Mouse (Mus musculus) large intestine, adult 2 months (tissue): Measurements from ENCODE around the gene Strn3. TPM values are rescaled to one million over a fixed set of nuclear protein-coding genes. Genes with fewer than 3 reads are reported as not detected.
"Not testable (repeated sequence)": the region's sequence is repeated elsewhere in the genome, so short reads cannot be mapped to it uniquely, and the experiment has no call there.

Source experiments
- DNase-seq: peaks from one replicate; pipeline ENCODE4 v3.0.0-alpha.2; 2012; ENCODE audit warnings: low read depth, low spot score
- WGBS: fragments of 180-500 bp; shearing (Covaris S2); methylation state at CpG from one replicate; pipeline ENCODE4 v1.1.7; 2018; 5-methylcytosine and 5-hydroxymethylcytosine counted together
- polyA plus RNA-seq: library from polyadenylated mRNA; depleted of rRNA; stranded (reverse); fragments of >200 nt; gene quantifications from 2 replicates; pipeline ENCODE4 v1.2.3, GENCODE M21; 2012

Strn3 gene
- polyA plus RNA-seq, 1 experiment: 6.5 TPM

DNA sequence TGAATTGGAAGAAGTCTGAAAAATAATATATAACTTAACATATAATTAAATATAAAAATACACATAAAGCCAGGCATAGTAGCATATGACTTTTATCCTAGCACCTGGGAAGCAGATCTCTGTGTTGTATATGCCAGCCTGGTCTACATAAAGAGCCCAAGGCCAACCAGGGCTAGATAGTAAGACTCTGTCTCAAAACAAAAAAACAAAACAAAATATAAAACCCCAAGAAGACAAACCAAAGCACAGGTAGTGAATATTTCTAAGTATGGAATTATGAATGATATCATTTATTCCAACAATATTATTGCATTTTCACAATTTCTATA, 68.4 kb downstream of the Strn3 start:
- no peak for DNase-seq

DNA sequence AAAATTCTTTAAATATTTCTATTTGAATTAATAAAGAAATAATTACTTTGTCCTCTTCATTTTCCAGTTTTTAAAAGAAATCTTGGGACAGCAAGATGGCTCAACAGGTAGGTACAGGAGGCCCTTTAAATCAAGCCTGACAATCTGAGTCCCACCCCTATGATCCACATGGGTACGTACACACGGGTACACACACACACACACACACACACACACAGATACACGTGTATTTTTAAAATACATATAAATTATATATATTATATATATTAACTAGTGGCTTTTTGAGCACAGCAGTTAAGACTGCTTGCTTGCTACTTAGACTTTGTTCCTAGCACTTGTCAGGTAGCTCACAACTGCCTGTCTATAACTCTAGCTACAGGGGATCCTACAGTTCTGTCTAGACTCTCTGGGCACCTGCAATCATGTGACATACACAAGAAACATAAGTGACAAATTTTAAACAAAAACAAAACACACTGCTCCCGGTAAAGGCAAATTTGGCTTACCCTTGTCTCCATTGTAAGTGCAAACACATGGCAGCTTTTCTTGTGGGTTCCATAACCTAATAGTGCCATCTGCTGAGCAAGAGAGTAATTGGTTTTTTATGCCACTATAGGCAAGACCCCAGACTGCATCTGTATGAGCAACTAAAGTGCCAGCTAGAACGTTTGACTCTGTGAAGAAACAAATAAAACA, 68.9 kb downstream of the Strn3 start:
- DNase-seq: no peak
- WGBS: 76% methylated on average over 5 of the region's 5 CpGs

DNA sequence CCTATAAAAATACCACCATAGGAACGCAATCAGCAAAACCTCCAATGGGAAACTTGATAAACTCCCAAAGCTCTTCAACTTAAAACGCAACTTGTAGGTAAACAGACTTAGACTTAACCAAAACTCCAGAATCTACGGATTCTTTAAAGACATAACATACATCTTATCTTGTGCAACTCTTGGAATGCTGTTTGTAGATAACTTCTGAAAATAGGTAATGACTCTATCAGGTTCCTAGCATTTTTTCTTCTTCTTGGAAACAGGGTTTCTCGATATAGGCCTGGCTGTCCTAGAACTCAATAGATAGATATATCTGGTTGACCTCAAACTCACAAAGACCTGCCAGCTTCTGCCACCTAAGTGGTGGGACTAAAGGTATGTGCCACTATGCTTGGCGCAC, 70.5 kb downstream of the Strn3 start:
- DNase-seq: no peak
- WGBS: 90% methylated on average over 5 of the region's 5 CpGs

DNA sequence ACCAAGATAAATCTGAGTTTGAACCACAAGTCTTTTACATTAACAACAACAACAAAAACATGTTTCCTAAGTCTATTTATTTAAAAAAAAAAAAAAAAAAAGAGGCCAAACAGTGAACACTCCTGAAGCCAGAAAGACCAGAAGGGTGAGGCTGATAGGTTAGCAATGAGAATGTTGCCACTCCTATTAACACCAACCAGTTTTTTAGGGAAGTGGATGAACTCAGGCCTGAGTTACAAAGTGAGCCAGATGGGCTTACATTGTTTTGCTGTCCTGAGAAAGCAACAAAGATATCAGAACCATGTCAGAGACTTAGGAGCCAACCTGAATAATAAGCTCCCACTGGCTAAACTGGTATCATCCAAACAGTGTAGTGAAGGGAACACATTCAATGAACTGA, 71.1 kb downstream of the Strn3 start:
- DNase-seq: no peak

DNA sequence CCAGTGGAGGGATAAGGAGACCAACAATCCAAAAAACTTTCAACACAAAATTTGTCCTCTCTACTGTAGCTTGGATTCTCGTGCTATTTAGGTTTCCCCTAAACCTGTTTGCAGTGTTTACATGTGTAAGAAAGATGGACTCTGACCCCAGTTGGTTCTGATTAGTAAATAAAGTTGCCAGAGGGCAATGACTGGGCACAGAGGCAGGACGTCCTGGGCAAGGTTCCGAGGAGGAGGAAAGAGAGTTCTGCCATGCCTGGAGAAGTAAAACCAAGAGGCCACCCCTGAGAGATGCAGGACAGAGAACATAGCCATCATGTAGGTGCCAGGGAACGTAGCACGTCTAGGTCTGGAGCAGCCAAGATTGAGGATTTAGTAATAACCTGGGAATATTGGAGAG, 79.3 kb downstream of the Strn3 start:
- WGBS: 59% methylated on average over 5 of the region's 5 CpGs
- DNase-seq: no peak

DNA sequence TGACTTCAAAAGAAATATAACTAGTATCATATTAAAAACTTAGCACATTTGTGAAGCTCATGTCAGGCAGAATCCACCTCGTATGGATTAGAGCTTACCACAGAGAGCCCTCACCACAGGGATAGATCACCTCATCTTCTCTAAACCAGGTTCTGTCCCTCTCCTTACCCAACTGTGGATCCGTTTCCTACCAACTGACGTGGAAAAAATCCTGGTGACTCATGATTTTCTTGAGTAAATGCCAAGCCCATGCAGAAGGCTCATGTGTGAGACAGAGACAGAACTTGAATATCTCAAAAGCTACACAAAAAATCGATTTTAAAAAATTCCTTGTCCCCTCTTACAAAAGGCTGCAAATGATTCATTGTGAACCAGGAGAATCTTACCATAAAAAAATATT, 85.6 kb downstream of the Strn3 start:
- 83% methylated on average over 4 of the region's 4 CpGs for WGBS
- no peak for DNase-seq

DNA sequence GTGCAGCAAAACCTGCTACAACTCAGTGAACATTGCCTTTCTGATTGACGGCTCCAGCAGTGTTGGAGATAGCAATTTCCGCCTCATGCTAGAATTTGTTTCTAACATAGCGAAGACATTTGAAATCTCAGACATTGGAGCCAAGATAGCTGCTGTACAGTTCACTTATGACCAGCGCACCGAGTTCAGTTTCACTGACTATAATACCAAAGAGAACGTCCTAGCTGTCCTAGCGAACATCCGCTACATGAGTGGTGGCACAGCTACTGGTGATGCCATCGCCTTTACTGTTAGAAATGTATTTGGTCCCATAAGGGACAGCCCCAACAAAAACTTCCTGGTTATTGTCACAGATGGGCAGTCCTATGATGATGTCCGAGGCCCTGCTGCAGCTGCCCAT, 88.4 kb downstream of the Strn3 start:
- DNase-seq: no peak
- WGBS: 96% methylated on average over 10 of the region's 10 CpGs

DNA sequence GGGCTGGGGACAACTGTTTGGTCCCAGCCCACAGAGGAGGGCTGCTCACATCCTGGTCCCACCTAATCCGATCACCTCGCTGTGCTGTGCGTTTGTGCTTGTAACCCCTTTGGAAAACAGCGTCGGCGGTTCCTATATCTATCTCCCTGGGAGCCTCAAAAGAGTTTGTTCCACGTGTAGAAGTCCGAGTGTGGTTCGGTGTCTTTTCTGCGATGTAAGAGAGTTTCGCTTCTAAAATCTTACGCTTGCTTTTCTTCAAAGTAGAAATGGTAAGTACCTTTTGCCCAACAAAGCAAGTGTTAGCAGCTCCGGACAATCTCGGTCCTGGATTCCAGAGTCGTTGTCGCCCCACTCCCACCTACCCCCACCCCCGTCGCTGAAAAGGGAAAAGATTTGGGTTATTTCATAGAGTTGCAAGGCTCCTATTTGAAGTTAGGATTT, 97.6 kb downstream of the Strn3 start:
- no peak for DNase-seq
- WGBS: 3% methylated on average over 18 of the region's 18 CpGs

DNA sequence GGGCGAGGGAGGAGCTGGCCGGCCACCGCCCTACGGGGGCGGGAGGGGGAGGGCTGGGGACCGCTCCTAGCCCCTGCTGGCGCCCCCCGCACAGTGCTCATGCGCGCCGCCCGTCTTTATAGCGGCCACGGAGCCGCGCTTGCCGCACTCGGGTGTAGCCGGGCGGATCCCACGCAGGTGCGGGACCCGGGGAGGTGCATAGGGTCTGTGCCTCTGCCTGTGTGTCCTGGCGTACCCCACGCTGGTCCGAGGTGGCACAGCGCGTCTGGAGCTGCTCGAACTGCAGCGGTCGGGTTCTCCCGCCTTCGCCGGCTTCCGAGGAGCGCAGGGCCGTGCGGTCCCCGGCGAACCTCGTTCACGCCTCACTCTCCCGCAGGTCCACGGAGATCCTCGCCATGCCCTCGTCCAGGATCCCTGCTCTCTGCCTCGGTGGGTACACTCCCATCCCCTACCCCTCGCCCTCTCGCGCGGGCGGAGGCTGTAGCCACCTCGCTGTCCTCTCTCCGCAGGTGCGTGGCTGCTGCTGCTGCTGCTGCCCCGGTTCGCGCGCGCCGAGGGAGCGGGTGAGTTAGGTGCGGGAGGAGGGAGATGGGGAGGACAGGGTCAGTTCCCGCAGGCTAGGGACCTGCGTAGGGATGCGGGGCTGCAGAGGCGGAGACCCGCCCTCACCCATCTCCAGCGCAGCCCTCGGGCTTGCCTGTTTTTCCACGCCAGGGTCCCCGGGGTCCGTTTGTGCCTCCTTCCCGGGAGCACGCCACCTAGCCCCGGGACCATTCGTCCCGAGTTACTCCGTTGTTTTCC, 98.3 kb downstream of the Strn3 start, which contains the start of gene Coch:
Gene Coch (plus strand): TSS at position 113 of the 801 bp plus-strand sequence.
- DNase-seq: no peak
- under 1% methylated on average over 79 of the region's 79 CpGs for WGBS

DNA sequence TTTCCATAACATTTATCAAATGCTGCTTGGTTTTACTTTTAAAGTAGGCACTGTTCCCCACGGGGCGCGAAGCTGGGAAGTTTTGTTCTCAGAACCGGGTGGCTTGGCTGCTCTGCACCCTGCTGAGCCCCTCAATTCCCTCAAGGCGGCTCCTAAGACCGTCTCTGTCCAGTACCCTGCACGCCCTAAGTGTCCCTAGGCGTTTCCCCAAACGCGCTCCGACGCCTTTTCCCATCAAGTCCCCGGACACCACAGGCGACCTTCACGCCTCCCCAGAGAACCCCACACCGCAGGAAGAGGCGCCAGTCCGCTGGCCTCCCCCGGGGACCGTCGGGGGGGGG, 98.8 kb downstream of the Strn3 start:
- WGBS: 1% methylated on average over 21 of the region's 21 CpGs
- no peak for DNase-seq

DNA sequence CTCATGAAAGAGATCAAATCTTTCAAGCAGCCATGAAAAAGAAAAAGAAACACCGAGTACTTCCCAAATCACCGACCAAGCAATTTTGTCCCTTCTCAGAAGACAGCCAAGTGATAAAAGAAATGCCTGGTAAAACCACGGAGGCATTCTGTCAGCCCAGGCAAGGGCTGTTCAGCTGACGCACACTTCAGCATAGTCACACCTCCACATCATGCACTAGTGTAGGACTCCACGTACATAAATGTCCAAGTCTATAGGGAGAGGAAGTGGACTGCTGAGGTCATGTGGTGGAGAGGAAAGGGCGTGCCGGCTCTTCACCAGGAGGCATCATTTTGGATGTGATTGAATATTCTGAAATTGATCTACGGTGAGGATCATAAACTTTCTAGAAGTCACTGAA, 99.8 kb downstream of the Strn3 start:
- 60% methylated on average over 8 of the region's 8 CpGs for WGBS

DNA sequence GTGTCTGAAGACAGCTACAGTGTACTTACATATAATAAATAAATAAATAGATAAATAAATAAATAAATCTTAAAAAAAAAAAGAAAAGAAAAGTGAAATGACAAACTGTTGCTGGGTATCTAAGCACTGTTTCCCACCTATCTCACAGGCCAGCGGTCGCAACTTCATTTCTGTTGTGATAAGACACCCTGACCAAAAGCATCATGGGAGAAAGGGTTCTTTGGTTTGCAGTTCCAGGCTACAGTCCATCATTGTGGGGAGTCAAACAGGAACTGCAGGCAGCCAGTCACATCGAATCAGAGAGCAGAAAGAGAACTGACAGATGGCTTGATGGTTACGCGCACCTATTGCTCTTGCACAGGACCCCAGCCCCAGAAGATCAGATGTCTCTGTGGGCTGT, 102.4 kb downstream of the Strn3 start:
- 87% methylated on average over 5 of the region's 5 CpGs for WGBS
- no peak for DNase-seq

More for the DNA sequence above, 99.8 kb downstream of the Strn3 start:
- no peak for DNase-seq

DNA sequence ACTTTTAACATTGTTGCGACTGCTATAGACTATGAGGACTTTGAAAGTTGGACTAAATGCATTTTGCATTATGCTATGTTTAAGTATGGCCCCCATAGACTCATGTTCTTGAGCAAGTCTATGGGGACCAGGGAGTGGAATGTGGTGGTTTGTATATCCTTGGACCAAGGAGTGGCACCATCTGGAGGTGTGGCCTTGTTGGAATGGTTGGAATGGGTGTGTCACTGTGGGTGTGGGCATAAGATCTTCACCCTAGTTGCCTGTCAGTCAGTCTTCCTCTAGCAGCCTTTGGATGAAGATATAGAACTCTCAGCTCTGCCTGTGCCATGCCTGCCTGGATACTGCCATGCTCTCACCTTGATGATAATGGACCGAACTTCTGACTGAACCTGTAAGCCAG, 113.9 kb downstream of the Strn3 start:
- 64% methylated on average over 2 of the region's 2 CpGs for WGBS
- DNase-seq: not testable (repeated sequence)

DNA sequence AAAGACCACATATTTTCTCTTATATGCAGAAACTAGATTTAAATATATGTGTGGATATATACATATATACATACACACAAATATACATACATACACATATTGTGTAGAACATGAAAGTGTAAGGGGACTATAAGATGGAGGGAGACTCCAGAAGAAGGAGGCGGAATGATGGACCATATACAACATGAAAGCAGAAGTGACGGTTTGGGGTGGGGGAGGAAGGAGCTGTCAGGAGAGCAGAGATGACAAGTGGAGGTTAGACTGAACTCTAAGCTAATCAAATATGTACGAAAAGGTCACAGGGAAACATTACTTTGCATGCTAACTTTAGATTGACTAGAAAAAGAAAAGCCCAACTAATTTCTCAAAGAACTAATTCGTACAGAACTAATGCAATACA, 119.0 kb downstream of the Strn3 start:
- 79% methylated on average over 4 of the region's 4 CpGs for WGBS
- no peak for DNase-seq

DNA sequence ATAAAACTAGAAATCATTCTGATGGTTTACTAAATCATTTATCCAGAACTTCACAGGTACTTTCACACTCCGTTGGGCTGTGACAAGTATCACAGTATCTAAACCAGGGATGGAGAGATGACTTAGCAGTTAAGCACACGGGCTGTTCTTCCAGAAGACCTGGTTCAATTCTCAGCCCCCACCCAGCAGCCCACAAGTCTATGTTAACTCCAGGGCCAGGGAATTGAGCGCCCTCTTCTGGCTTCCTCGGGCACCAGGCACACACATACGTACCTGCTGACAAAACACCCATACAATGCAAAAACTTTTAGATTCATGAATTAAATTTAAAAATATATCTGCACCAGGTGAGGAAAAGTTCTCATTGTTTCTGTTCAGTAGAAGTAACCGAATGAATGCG, 121.8 kb downstream of the Strn3 start:
- WGBS: 69% methylated on average over 7 of the region's 7 CpGs
- DNase-seq: no peak

DNA sequence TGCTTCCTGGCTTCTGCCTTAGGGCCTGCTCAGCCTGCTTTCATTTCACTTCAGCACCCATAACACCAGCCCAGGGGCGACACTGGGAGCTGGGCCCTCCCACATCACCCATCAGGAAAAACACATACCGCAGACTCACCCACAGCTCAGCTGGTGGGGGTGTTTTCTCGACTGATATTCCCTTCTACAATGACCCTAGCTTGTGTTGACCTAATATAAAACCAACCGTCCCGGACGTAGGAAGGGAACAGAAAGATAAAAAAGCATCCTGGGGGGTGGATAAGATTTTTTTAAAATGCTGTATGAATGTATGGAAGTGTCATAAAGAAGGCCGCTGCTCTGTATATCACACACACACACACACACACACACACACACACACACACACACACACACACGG, 122.2 kb downstream of the Strn3 start:
- WGBS: 75% methylated on average over 8 of the region's 8 CpGs
- DNase-seq: no peak

DNA sequence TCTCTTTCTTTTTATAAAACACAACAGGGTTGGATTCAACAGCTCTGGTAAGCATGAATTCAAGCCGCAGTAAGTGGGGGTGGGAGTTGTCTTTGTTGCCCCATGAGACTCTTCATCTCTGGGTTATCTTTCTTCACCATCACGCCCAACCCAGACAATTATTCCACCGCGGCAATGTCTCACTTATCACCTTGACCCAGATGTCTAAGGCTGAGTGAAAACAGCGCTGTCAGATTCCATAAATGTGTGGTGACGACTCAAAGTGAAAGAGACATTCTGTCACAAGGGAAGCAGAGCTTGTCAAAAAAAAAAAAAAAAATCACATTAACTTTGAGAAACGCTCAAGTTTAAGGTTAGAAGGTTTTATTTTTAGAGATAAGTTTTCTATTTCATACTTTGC, 124.5 kb downstream of the Strn3 start:
- WGBS: 79% methylated on average over 7 of the region's 7 CpGs

DNA sequence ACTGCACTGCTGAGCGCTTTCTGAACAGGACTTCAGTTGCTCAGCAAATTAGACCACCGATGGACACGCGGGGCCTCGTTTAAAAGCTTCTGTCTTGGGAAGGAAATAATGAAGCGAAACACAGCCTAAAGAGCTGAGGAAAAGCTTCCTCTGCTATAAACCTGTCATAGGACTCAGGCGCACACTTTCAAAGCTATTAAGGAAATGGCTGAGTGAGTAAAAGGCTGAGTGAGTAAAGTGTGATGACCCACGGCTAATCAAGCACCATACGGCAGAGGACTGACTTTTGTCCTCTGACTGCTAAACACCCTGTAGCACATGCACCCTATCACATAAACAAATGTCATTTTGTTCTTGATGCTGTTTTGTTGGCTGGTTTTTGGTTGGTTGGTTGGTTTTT, 130.3 kb downstream of the Strn3 start:
- 25% methylated on average over 9 of the region's 9 CpGs for WGBS

More for the DNA sequence above, 124.5 kb downstream of the Strn3 start:
- DNase-seq: no peak

More for the DNA sequence above, 130.3 kb downstream of the Strn3 start:
- no peak for DNase-seq
